Mouse (Mus musculus) c-Kit-positive CD71-positive TER-119-negative erythroid progenitor cells, embryonic 14.5 days (primary cell): Measurements from ENCODE around the gene Spata21.
"Not testable (repeated sequence)": the region's sequence is repeated elsewhere in the genome, so short reads cannot be mapped to it uniquely, and the experiment has no call there.

Experiments used
- DNase-seq: peaks from one replicate; pipeline ENCODE4 v3.0.0-alpha.2; 2013; ENCODE audit warnings: low read depth

Gene Spata21

DNA sequence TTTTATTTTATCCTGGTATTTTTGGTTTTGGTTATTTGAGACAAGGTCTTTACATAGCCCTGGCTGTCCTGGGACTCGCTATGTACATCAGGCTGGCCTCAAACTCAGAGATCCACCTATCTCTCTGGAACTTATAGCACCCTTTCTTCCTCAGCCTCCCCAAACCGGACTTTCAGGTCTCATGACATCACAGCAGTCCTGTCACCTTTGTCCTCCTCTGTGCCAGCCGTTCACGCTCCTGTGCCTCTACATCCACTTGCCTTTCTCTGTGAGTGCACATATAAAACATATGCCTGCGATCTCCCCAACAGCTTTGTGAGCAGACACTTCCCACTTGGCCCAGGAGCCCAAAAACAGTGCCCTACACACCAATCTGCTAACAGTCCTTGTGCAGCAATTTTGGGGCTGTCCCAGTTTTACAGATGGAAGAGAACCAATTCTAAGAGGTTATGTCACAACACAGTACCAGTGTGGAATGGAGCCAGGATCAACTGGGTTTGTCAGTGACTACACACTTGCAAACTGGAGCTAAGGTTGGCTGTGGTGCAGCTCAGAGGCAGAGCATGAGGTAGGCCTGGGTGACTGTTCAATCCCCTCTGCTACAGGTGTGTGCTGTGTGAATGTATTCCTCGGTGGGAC, 42.7 kb downstream of the Spata21 start:
- no peak for DNase-seq

DNA sequence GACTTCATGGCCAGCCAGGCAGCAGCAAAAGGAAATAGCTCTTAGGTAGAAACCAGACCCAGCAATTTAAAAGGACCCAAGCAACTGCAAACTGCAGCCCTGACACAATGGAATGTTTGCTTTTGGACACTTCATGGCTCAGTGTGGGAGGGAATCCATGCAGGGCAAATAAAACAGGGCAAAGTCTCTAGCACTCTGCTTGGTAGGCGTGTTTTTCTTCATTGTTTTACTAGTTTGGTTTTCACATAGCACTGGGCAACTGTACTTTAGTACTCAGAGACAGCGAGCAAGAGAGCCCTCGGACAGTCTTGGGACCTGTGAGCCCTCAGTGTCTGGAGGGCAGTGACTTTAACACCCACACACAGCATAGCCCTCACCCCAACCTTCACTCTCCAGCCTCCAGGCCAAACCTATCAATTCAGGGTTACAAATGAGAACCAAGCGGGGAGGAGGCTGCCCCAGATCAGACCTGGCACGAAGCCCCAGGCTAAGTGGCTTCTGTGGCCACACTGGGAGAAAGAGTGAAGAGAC, 43.5 kb downstream of the Spata21 start:
- no peak for DNase-seq

DNA sequence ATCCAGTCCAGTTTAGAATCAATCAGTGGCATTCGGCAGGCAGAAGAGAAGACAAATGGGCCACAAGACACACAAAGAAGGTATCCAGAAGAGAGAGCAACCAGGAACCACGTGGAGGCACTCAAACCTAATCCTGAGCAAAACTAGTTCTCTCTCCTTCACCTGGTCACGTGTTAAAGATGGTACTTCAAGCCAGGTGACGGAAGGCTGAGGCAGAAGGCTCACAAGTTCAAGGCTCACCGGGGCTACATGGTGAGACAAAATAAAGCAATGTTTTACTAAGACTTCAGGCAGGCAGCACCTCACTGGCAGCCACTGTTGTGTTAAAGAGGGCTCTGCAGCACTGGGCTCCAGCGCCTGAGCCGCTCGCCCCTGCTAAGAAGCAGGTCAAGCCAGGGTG, 44.1 kb downstream of the Spata21 start:
- no peak for DNase-seq

DNA sequence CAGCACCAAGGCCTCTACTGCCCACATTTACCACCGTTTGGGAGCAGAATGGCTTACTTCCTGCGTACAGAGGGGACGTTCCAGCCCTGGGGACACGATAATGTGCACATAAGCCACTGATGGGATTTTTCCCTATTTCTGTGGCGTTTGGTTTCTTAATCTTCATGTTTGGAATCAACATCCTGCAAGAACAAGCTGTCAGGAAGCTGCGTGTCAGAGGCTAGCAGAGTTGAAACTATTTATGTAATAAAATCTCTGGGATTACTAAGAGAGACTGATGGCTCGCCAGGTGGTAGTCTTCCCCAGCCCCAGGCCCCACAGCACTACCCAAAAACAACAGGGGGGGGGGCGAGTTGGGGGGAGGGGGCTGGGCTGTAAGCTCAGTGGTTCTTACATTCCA, 45.1 kb downstream of the Spata21 start:
- no peak for DNase-seq

DNA sequence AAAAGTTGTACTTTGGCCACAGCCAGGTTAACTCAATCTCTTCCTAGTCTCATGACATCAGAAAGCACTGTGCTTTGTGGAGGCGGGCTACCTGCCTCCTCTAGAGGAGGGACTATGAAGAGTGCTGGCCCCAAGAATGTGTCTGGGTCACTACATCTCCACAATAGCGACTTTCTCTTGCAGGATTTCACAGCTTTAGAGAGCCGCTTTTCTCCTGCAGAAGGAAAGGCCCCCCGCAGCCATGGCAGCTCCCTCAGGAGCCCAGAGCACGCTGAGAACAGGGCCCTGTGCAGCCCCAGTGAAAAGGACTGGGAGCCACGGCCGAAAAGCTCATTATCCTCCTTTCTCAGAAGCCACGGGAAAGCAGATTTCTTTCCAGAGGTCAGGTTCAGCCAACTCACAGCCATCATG, 45.9 kb downstream of the Spata21 start:
- DNase-seq: no peak

DNA sequence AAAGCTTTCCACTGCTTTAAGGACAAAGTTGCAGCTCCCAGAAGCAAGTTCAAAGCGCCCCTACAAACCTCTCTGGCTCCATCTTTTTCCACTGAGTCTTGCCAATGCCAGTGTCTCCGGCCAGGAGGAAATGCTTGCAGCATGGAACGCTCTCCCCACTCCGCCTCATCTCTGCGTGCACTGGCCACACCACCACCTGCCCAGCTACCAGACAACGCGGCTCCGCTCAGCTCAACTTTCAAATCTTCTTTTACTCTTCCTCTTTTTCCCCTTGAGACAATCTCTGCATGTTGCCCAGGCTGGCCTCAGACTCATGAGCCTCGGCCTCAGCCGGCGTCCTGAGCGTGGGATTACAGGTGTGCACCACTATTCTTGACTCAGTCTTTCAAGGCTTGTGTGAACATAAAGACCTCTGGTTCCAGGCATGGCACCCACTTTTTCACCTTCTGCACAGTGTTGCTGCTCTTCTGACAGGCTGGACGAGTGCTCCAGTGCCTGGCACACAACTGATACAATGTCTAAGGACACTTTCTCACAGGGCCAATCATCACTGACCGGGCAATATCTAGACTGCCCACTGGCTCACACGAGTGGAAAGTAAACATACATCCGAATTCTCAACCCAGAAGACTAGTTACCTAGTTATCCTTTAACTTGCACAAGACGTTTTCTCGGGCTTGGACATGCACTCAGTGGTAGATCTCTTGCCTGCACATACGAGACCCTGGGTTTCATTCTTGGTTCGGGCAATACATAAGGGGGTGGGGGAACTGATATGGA, 46.8 kb downstream of the Spata21 start:
- no peak for DNase-seq

DNA sequence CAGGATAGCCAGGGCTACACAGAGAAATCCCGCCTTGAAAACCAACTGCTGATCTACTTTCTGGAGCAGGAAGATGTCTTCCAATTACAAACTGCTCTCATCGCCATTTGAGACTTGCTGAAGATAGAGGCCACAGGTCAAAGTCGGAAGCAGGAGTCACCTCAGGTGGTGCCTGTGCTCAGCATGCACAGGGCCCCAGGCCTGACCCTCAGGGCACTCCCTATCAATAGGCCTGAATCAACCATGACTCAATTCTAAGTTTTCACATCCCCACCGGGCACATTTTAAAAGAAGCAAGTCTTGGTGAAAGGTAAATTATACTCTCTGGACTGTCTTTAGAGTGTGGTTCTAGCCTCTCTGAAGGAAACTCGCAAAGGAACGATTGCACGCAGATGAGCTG, 48.0 kb downstream of the Spata21 start:
- no peak for DNase-seq

DNA sequence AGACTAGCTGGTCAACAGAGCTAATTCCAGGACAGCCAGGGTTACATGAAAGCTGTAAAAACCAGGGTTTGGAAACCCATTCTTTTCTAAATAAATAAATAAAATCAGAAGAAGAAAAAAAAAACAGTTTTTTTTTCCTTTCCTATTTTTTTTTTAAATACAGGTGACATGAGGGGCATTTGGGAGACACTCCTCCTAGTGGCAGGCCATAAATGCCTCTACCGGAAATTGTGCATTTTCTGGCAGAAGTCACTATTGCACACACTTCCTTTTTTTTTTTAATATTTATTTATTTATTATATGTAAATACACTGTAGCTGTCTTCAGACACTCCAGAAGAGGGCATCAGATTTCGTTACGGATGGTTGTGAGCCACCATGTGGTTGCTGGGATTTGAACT, 49.6 kb downstream of the Spata21 start:
- DNase-seq: not testable (repeated sequence)

DNA sequence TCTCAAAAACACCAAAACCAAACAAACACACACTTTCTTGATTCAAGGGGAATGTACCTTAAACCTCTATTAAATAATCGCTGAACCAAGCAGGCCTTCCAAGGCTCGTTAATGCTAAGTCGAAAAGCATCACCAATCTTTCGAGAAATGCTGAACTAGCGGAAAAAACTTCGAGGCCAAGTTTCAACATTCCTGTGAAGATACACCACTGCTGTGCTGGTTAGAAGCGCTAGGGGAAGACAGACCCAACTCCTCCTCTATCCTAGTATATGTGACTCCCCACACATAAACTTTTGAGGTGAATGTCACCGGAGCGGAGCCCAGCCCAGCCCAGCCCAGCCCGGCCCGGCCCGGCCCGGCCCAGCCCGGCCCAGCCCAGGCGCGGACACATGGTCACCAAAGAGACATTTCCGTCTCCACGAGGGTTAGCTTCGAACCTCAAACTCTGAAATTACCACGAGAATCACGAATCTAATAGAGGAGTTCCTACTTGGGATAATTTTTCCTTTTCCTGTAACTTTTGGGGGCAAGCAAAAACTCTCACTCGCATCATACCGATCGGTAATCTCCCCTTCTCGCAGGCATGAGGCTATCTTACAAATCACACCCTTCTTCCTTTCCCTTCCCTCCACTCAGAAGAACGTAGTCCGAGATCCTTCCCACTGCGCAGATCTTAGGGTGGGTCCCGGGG, 50.4 kb downstream of the Spata21 start:
- peak; percentile 49 for DNase-seq

DNA sequence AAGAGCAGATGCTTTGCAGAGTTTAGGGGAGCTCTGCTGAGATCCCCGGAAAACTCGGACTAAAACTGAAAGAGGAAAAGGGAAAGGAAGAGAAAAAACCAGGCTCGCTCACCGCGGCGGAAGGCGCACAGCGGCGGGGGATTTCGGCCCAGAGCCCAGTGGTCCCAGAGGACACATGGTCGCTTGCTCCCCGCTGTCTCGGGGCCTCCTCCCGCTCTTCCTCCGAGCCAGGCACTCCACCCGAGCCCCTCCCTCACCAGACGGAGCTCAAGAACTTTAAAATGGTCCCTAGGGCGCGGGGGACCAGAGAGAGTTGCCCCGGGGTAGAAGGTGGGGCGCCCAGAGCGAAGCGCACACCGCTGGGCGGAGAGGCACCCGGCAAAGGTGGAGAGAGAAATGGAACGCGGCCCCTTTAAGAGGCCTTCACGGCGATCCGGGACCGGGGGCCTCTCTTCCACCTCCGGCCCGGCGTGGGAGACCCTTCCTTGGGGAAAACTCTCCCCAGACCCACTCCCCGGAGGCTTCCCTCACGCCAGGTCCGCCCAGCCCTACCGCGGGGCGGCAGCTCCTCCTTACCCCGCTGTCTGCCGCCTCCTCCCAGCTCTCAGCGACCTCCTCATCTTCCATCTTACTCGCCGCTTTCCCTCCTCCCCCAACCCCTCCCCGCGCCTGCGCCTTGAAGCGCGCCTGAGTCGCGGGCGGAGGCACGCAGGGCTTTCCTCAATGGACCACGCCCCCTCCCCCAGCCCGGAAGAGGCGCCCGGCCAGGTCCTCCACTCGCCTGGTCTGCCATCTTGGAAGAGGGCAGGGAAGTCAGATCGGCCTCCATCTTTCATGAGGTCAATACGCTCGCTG, 51.2 kb downstream of the Spata21 start, which contains the start of gene Szrd1:
Szrd1 (minus strand) TSS at position 660 of the 855 bp plus-strand sequence.
- peak; percentile 99 for DNase-seq

DNA sequence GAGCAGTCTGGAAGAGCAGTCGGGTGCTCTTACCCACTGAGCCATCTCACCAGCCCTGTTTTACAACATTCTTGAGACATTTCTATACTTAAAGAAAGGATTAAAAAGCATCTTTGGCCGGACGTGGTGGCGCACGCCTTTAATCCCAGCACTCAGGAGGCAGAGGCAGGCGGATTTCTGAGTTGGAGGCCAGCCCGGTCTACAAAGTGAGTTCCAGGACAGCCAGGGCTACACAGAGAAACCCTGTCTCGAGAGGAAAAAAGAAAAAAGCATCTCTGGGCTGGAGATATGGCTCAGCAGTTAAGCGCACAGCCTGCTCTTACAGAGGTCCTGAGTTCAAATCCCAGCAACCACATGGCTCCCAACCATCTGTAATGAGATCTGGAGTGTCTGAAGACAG, 52.2 kb downstream of the Spata21 start:
- not testable (repeated sequence) for DNase-seq

DNA sequence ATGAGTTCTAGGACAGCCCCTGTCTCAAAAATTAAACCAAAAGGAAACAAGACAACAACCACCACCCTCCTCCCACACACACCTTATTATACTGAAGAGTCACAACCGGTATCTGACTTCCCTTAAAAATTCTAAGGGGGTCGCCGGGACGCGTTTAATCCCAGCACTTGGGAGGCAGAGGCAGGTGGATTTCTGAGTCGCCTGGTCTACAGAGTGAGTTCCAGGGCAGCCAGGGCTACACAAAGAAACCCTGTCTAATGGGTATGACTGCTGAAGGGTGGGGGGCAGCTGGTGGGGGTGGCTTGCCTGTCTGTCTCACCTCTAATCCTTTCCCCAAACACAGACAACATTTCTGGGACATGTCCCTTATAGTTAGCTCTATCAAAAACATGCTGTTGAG, 52.8 kb downstream of the Spata21 start:
- DNase-seq: no peak

DNA sequence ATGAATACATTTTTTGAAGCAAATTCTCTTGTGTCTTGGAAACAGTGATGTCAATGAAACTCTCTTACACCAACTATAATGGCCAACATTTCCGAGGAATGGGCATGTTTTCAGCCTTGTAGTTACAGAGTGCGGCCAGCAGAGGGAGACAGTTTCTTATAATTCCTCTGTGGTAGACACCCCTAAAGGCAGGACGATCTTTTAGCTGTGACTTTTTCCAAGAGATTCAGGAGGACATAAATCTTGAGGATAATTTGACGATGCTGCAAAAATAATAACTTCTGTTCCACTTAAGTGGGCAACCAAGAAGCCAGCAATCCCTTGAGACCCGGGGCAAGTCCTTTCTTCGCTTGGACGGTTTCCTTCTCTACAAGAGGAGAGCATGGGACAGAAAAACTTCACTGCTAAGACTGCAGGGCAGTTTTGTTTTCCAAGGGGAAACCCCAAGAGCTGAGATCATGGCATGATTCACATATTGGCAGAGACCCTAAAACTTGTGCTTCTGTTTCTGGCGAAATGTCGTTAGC, 54.2 kb downstream of the Spata21 start:
- DNase-seq: peak; percentile 69

DNA sequence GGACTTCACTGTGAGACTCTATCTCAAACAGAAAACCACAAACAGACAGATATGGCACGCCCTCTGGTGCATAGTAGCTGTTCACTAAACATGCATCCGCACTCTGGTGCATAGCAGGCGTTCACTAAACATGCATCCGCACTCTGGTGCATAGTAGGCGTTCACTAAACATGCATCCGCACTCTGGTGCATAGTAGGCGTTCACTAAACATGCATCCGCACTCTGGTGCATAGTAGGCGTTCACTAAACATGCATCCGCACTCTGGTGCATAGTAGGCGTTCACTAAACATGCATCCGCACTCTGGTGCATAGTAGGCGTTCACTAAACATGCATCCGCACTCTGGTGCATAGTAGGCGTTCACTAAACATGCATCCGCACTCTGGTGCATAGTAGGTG, 57.0 kb downstream of the Spata21 start:
- DNase-seq: not testable (repeated sequence)

DNA sequence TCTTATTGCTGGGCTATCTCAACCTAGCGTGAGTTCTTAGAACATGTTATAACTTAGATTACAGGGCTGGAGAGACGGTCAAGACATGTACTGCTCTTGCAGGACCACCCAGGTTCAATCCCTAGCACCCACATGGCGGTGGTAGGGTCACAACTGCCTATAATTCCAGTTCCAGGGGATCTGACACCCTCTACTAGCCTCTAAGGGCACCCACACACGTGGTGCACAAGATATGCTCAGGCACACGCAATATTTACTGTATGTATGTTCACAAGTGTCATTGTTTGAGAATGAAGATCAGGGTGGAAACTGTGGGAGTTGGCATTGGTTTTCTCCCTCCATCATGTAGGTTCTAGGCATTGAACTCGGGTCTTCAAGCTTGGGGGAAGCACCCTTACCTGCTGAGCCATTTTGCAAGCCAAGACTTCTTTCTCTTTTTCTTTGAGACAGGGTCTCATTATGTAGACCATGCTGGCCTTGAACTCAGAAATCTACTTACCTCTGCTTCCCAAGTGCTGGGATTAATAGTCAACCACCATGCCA, 58.4 kb downstream of the Spata21 start:
- DNase-seq: no peak

DNA sequence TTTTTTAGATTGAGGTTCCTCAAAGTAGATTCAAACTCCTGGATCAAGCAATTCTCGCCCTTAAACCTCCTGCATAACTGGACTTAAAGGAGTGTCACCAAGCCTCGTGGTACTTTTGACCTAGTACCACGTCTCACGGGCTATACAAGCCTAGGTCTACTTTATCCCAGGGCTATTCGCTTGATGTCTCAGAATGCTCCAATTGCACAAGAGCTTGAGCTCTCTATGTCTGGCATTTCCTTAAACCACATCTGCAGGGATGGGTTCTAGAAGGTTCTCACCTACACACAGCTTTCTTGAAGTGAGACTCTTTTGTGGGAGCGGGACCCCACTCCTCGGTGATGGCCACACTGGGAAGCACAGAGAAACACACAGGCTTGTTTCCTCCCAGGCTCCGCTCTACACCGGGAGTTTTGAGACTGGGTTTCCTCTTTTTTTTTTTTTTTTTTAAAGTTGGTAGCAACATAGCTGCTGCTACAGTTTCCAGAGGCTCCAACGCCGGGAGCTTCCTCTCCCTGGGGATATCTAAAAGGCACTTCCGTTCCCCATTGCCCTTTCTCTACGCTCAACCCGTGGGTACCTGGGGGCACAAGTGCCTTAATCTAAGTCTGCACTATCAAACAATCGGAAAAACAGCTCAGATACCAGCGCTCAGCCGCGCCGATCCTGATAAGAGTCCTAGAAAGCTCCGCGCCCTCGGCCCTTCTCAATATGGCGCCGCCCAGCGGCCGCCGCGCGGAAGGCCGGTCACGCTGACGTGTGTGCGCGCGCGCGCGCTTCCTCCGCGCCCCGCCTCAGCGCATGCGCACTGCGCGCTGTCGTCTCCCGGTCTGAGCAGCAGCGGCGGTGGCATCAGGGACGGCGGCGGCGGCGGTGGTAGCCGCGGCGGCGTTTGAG, 59.2 kb downstream of the Spata21 start, which contains the start of gene Fbxo42:
Fbxo42 (plus strand) TSS at position 802 of the 897 bp plus-strand sequence.
- peak; percentile 81 for DNase-seq

DNA sequence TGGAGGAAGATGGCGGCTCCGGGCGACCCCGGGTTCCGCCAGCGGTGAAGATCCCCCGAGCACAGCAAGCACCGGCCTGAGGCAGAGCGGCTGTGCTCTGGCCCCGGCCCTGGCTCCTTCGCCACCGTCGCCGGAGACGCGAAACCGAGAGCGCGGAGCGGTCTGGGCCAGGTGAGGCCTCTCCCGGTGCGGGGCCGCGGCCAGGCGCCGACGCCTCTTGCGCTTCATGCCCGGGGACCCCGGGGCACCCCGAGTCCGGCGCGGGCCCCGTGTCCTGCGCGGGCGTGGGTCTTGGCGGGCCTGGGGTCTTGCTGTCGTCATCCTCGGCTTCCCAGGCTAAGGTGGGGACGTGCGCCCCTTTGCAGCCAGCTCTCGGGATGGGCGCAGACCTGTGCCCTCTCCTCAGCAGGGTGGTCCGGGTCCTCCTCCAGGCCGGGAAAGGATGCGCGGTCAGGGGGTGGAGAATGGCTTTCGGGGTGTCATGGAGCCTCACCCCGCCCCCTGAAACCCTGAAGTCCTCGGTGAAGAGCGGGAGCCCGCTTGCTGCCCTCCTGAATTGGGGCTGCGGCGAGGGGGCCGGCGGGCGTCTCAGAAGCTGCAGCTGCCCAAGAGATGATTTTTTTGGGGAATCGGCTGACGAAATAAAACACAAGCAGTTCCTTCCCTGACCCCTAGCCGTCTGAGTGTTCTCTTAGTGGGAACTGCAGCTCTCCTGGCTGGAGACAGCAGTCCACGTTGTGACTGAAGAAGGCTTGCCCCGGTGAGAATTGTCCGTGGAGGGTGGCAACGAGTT, 60.1 kb downstream of the Spata21 start:
- peak; percentile 43 for DNase-seq

DNA sequence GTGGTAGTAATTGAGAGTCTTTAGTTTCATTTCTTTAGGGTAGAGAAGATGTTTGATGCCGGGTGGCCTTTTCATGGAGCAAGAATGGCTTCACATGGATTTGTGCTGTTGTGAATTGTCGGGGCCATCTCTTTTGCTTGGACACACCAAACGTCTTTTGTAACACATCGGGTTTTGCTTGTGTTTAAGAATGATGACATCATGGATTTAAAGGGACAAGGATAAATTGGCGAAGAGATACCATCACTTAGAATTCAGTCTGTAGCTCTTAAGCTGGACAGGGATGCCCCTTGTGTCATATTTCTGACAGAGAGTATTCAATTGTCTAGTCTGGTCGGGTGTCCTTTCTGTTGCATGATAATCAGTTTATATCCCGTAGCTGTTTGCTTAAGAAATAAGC, 61.0 kb downstream of the Spata21 start:
- no peak for DNase-seq

DNA sequence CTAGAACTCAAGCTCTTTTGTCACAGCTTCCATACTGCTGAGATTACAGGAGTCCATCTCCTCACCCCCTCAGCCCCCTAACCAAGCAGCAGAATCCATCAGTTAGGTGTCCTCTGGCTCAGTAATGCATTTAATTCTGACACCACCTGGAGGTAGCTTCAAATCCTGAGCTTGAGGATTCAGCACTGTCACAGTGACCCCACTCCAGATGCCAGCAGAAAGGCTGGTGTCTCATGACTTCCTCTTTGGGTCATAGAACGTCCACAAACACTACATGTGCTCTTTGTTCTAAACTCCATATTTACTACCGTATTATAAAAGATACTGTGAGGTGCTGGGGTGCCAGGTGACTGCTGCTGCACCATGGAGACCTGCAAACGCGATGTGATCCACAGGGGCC, 69.4 kb downstream of the Spata21 start:
- no peak for DNase-seq
